Mouse (Mus musculus) cerebellum, adult 8-10 months (tissue): Measurements from ENCODE around the gene Ppm1m.

Experiments
- DNase-seq: peaks from one replicate; pipeline ENCODE4 v3.0.0; 2022

The Ppm1m gene

GRCm38 (mm10) chr9:106156921-106157622 is 42.5 kb downstream of the Ppm1m start:
- DNase-seq = no peak

DNA sequence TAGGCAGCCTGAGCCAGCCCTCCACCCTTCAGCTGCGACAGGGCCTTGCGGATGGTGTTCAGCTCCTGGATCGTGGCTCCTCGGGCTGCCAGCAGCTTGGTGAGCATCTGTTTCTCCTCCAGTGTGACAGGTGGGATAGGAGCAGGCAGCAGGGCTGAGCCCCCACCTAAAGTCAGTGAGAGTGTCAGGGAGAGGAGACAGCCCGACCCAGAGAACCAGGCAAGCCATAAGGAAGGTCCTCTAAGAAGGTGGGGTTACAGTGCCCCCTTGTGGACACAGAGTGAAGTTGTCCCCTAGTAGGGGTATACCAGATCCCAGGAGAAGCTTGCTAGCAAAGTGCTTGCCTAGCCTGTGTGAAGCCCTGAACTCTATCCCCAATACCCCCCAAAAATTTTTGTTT is 43.1 kb downstream of the Ppm1m start:
- peak; percentile 69 for DNase-seq

- DNase-seq = no peak
Observed at GRCm38 (mm10) chr9:106154106-106154505, 45.4 kb downstream of the Ppm1m start.

DNA sequence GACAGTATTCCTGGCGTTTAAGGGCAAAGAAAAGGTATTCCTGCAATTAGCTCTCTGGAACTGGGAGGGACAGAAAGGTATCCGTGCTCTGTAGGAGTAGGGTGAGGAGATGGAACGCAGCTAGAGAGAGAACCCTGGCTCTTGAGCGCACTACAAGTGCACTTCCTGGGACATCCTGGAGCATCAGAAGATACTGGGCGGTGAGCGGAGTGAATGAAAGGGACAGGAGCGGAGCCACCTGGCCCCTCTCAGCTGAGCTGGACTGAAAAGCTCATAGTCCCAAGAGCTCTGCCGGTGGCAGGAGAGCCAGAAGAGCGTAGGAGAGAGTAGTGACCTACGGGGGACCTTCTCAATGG is 50.2 kb downstream of the Ppm1m start:
- no peak for DNase-seq

DNA sequence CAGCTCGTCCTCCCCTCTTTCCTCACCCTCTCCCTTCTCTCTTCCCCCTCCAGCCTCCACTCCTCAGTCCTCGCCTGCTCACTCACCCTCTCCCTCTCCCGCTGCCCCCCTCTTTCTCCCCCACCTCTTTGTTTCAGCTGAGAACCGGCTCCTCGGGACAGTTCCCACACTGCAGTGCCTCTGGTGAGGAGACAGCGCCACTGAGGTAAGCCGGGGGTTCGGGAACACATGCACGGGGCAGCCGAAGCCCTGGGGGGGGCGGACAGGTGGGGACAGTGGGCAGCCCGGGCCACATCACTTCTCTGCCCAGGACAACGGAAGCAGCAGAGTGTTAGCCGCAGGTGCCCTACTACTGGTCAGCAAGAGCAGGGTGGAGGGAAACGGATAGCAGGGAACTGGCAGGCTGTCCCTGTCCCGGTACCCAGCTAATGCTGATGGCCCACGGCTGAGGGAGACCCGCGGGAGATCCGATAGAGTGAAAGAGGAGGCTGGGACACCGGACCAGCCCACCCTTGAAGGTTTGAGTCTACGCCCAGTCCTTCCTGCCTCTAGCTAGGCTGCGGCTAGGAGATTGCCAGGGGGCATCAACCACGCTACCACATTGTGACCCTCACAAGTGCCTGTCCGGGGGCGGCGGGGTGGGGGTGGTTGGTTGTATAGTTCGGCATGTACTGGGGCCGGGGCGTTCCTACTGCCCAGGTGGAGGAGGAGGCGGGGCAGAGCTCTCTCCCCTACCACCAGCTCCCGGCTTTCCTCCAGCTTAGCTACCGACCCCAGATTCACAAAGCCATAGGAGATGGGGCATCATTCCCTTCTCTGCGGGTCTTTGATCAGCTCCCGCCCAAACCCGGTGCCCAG is 50.8 kb downstream of the Ppm1m start:
- DNase-seq = no peak

DNA sequence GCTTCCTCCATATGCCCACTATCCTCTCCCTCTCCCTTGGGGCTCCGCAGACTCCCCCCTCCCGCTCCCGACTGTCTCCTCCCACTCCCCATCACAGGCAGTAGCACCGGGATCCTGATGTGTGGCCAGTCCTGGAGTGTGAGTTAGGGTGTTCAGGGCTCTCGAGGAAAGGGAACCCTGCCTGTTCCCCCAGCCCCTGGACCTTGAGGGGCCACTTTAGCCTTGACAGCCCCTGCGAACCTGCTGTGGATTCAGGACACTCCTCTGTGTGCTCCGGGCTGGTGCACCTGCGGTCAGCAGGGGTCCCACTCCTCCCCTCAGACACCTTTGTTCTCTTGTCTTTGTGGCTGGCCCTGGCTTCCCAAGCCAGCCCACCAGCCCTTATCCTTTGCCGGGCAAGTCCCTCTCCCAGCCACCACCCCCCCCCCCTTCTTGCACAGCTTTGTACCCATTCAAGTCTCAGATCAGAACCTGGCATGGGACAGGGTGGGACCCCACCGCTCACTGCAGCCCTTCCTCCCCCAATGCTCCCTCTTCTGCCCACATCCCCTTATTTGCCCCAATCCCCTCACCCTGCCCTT is 51.6 kb downstream of the Ppm1m start:
- no peak for DNase-seq

DNA sequence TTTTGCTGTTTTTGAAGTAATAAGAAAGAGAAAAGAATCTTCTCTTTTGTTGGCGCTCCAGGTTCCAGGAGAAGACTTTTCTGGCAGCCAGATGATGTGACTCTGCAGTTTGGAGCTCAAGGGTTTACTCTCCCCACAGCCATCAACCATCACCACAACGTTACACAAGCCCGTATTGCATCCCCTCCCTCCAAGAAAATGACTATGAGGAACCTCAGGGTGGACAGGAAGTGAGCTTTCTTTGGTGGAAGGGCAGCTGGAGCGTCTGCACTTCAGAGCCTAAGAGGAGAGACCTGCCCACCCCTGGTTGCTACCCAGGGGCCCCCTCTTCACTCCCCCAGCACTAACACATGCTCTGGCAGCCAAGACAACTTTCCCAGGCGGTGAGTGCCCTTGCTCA is 52.3 kb downstream of the Ppm1m start:
- DNase-seq = no peak

- no peak for DNase-seq
Observed at GRCm38 (mm10) chr9:106145582-106145981, 54.0 kb downstream of the Ppm1m start.
